Mouse (Mus musculus) CD4-positive, CD25-positive, alpha-beta regulatory T cell, adult 2 months (primary cell): ENCODE measurements at regions not wholly inside any gene's neighbourhood (a gene's known extent, or its start where the extent isn't known, plus 50 kb on each side); places are given as distances from the start of the nearest gene placed in this dataset.

Experiments
- DNase-seq: peaks from one replicate; pipeline ENCODE4 v3.0.0-alpha.2; 2012; ENCODE audit warnings: low read depth, low spot score

- DNase-seq: no peak
Observed at GRCm38 (mm10) chr1:155041592-155041991, 57.8 kb downstream of the Ier5 start.

- peak; percentile 62 for DNase-seq
Observed at GRCm38 (mm10) chr1:155040939-155041371, 58.5 kb downstream of the Ier5 start.

GRCm38 (mm10) chr1:155040086-155040726 is 59.2 kb downstream of the Ier5 start:
- DNase-seq: peak; percentile 85

GRCm38 (mm10) chr1:155038631-155039625 is 60.5 kb downstream of the Ier5 start:
- peak; percentile 35 for DNase-seq

GRCm38 (mm10) chr1:155037479-155037878 is 62.0 kb downstream of the Ier5 start:
- DNase-seq: no peak

GRCm38 (mm10) chr1:155030908-155031307 is 68.5 kb downstream of the Ier5 start:
- DNase-seq: peak; percentile 39

GRCm38 (mm10) chr1:155029195-155029879 is 70.1 kb downstream of the Ier5 start:
- peak; percentile 76 for DNase-seq

- DNase-seq: peak; percentile 40
Observed at GRCm38 (mm10) chr1:155028735-155029134, 70.7 kb downstream of the Ier5 start.

GRCm38 (mm10) chr1:155028147-155028546 is 71.3 kb downstream of the Ier5 start:
- DNase-seq: no peak

GRCm38 (mm10) chr1:155027583-155027982 is 71.9 kb downstream of the Ier5 start:
- DNase-seq: peak; percentile 97

- DNase-seq: peak; percentile 90
Observed at GRCm38 (mm10) chr1:155025862-155026478, 73.5 kb downstream of the Ier5 start.

GRCm38 (mm10) chr1:155023324-155023723 is 76.1 kb downstream of the Ier5 start:
- DNase-seq: no peak

- DNase-seq: no peak
Observed at GRCm38 (mm10) chr1:155015669-155016068, 83.8 kb downstream of the Ier5 start.

GRCm38 (mm10) chr1:155014944-155015343 is 84.5 kb downstream of the Ier5 start:
- DNase-seq: no peak

- no peak for DNase-seq
Observed at GRCm38 (mm10) chr1:155013784-155014183, 85.7 kb downstream of the Ier5 start.

GRCm38 (mm10) chr1:155013361-155013760 is 86.1 kb downstream of the Ier5 start:
- DNase-seq: no peak

GRCm38 (mm10) chr1:155006539-155007486 is 92.6 kb downstream of the Ier5 start:
- DNase-seq: peak; percentile 92

GRCm38 (mm10) chr1:155006099-155006498 is 93.3 kb downstream of the Ier5 start:
- DNase-seq: peak; percentile 32

- no peak for DNase-seq
Observed at GRCm38 (mm10) chr1:155000301-155000700, 99.1 kb downstream of the Ier5 start.

GRCm38 (mm10) chr1:154999501-155000131 is 99.8 kb downstream of the Ier5 start:
- no peak for DNase-seq
